9 mouse cellular contexts compared by ENCODE assay signal in genomic region chr9:13484267-13485240, GRCm38 (mm10). TPM values are rescaled to one million over a fixed set of nuclear protein-coding genes. Genes with fewer than 3 reads are reported as not detected.
DNase-seq lines count a peak whose midpoint lies in the region; ATAC-seq lines count a peak whose summit lies in the region.
"Had no signal": no experiment of that assay in that cellular context is flagged by ENCODE, and none has a peak within 500 bp of the region (broad histone marks: within the 10 kb centered on the region; RNA-seq: fewer than 3 reads in every experiment).

No protein-coding gene starts in this region.

- 57% methylated on average over 12 of the region's 12 CpGs for WGBS in kidney, embryonic 15.5 days
- WGBS in lung, embryonic 16.5 days: 32% methylated on average over 12 of the region's 12 CpGs

- H3K4me2 ChIP-seq in kidney, embryonic 15.5 days: peak overlapping the region; percentile 21; the same call in 1 of the 2 replicates
- H3K4me2 ChIP-seq in lung, embryonic 16.5 days (ENCODE audit: low read depth, low read length): peak overlapping the region; percentile 45

- DNase-seq in kidney, adult 18-20 months: no peak
- DNase-seq in CD4-positive helper T cell, adult 2 months (ENCODE audit: low read depth, low spot score): peak; percentile 20
- peak; percentile 70 for DNase-seq in brain, adult 2 months (ENCODE audit: low read depth, low spot score)
- DNase-seq in liver: no peak
- no peak for DNase-seq in urinary bladder, postnatal 14 days (ENCODE audit: low spot score)
- no peak for DNase-seq in adrenal gland, postnatal 4 days (ENCODE audit: low spot score in 2 of 2)

- H3K9me3 ChIP-seq in kidney, embryonic 15.5 days (replicated peaks): no peaks in the 10 kb centered on the region
- H3K9me3 ChIP-seq in lung, embryonic 16.5 days (ENCODE audit: control insufficient read depth, low read length): no peaks in the 10 kb centered on the region

- H3K27ac ChIP-seq in kidney, embryonic 15.5 days: peak overlapping the region; percentile 82
- H3K27ac ChIP-seq in lung, embryonic 16.5 days (ENCODE audit: low read length): peak overlapping the region; percentile 91

- H3K4me1 ChIP-seq in kidney, embryonic 15.5 days: peaks cover 36% of the 10 kb centered on the region
- H3K4me1 ChIP-seq in lung, embryonic 16.5 days (replicated peaks; ENCODE audit: control insufficient read depth, insufficient read depth, low read length): peaks cover 38% of the 10 kb centered on the region

- no peak for ATAC-seq in kidney, embryonic 15.5 days (replicated peaks; ENCODE audit: low FRiP score)
- peak; percentile 46 for ATAC-seq in lung, embryonic 16.5 days (ENCODE audit: low read depth)

- H3K4me3 ChIP-seq in kidney, embryonic 15.5 days (replicated peaks): no peak overlapping the region
- H3K4me3 ChIP-seq in lung, embryonic 16.5 days (ENCODE audit: low read length): peak overlapping the region; percentile 16; the same call in 1 of the 2 replicates

- no peak overlapping the region for H3K9ac ChIP-seq in kidney, embryonic 15.5 days
- H3K9ac ChIP-seq in lung, embryonic 16.5 days (ENCODE audit: low read length): peak overlapping the region; percentile 33; the same call in 1 of the 2 replicates

- H3K36me3 ChIP-seq in kidney, embryonic 15.5 days: no peaks in the 10 kb centered on the region
- H3K36me3 ChIP-seq in lung, embryonic 16.5 days (ENCODE audit: control insufficient read depth, insufficient read depth, low read length): no peaks in the 10 kb centered on the region

- no peaks in the 10 kb centered on the region for H3K27me3 ChIP-seq in kidney, embryonic 15.5 days
- H3K27me3 ChIP-seq in lung, embryonic 16.5 days (ENCODE audit: control insufficient read depth, insufficient read depth, low read depth, low read length): no peaks in the 10 kb centered on the region

RNA-seq across cellular contexts. Expression of gene Gm17571, which starts 38.0 kb away (rescaled TPM):
- not detected in 2 replicates for polyA plus RNA-seq in kidney, embryonic 15.5 days (2015; fragmentation: Nextera tagmentation; extraction: Ambion mirVana)
- polyA plus RNA-seq in lung, embryonic 16.5 days (2015; fragmentation: Nextera tagmentation; extraction: Ambion mirVana): not detected in 2 replicates
- not detected for total RNA-seq in adrenal gland, postnatal 4 days (2021)
- total RNA-seq: left cerebral cortex, postnatal 14 days had no signal

Comparison
In these comparisons a context has a peak if more than half of its experiments do, and no peak if none do; other contexts are left out.
1. DNase-seq: peak in CD4-positive helper T cell, adult 2 months (single experiment) and brain, adult 2 months (single experiment); none in kidney, adult 18-20 months (single experiment), liver (single experiment), urinary bladder, postnatal 14 days (single experiment) and adrenal gland, postnatal 4 days (0 of 2).